Mouse (Mus musculus): ENCODE measurements around the gene Dpyd.
A peak's percentile ranks its signal among the peaks of the same experiment; 100 is the strongest.

Gene Dpyd

DNA sequence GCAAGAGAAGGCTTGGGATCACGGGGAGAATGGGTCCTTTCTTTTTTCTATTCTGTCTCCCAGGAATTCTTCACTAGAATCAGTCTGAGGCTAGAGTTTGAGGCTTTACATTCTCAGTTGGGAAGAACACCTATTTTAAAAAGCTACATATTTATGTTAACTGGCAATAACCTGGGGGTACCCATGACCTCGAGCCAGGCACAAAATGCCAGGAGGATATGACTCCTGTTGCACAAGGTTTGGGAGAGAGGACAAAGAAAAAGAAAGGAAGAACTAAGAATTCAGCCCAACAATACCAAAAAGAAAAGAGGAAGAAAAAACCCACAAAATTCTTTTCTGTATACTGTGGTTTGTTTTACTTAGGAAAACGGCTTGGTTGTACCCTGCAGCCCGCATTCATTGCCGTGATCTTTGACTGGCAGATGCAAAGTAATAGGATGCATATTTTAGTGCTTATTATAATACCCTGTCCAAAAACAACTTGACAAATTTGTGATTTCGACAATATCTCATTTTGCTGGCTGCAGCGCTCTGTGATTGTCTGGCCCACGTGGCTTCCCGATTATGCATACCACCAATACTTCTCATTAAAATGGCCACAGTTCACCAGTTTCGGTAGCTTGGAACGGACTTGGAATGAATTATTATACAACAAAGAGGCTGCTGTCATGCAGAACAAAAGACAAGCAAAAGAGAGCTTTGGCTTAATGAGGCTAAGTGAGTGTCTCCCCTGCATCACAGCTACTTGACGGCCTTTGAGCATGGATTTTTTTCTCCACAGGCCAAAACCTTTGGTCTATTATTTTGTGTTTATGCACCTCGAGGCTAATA lies 799.8 kb downstream of the Dpyd start:
- DNase-seq (ENCODE audit: low spot score in 2 of 2) = peak; percentile 9 to 17

DNA sequence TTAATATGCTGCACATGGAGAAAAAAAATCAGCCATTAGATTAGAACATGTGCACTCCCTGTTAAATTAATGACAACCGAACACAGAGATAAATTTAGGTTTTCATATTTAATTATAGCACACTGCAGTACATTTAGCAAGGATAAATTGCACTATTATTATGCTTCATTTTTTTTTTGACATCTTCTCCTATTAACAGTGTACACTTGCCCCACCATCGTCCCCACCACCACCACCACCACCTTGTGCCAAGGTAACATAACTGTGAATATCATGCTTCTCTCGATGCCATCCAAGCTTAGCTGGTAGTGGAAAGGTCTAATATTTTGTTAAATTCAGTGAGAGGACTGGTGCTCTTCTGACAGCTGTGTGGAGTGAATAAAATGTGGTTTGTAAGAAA lies 800.5 kb downstream of the Dpyd start:
- no peak for DNase-seq (ENCODE audit: low spot score in 2 of 2)

- DNase-seq (ENCODE audit: low spot score in 2 of 2) = no peak
Measured at GRCm38 (mm10) chr3:119368931-119369330, 807.0 kb downstream of the Dpyd start.

DNA sequence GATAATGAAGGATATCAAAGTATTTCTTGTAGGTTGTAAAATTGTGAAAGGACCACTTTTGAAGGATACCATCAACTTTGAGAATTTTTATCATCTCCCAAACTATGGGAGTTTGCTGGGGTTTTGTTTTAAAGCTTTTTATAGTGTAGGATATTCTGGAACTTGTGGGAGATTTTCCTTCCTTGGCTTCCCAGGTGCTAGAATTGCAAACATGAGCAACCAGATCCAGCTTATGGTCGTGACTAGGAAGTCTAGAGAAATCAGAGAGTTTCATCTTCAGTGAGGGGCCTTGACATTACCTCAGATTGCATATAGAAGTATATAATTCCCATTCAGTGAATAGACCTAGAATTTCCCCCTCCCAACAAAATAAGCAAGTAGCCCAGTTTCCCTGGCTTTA lies 819.2 kb downstream of the Dpyd start:
- no peak for DNase-seq (ENCODE audit: low spot score in 2 of 2)

- DNase-seq (ENCODE audit: low spot score in 2 of 2) = no peak
Measured at GRCm38 (mm10) chr3:119382395-119382794, 820.5 kb downstream of the Dpyd start.

DNA sequence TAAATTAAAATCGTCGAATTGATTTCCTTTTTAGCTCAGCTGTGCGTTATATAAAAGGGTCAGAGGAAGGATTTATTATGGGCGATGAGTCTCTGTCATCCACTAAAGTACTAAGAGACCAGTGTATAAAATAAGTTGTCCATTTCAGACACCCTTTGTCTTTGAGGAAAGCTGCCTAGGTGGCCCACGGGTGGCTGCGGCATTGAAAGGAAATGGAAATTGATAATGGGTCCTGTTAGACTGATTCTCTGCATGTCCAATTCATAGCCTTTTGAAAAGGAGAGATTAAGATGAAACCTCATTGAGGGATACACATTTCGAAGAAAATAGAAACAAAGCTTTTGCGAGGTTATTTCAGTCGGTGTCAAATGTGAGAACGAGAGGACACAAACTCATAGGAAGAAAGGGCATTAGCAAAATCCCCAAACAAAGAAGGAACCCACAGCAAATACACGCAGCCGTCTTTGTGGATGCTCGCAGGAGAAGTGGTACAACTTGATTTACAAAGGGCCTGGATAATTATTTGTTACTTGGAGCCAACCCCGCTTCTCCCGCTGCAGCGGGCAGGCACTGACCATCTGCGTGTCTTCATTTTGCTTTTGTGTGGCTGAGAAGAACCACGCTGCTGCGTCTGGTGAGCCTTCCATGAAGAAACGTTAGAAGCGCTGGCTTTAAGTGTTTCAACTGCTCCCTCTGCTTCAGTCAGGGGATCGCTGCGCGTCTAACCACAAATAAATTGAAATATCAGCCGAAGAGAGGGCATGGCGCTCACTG lies 825.6 kb downstream of the Dpyd start:
- DNase-seq (ENCODE audit: low spot score in 2 of 2) = peak; percentile 3 to 13

- no peak for DNase-seq (ENCODE audit: low spot score in 2 of 2)
Measured at GRCm38 (mm10) chr3:119397205-119397604, 835.3 kb downstream of the Dpyd start.

DNA sequence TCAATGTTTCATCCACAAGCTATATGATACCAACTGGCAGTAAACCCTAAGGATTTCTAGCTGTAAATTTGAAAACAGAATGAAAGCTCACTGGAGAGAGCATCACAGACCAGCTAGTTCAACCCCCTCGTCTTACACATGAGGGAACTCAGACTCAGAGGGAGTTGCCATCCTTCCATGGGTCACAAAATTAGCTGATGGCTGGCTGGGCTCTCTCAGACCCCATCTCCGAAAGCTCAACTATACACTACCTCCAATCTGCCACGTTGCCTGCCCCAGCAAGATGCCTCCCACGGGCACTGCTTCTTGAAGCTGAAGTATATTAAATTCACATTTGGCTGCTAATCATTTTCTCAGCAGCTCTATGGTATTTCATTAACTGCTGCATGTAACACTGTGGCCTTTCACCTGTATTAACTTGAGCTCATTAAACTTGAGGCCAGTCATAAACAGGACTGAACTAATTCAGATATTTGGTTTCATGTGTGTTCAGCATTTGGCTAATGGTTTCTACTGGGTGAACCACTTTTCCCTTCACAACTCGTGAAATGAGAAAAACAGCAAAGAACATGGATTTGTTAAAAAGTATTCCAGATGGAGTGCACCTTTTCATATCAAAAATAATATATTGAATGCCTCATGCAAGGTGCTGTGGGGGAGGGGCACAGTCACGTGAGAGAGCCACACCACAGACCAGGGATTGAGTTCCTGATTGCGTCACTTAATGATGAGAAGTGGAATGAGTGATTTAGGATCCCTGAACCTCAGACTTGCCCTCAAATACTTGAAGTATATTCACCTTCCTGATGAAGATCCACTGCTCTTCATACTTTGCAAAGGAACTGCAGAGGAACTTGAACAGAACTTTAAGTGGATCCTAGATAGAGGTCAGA lies 841.2 kb downstream of the Dpyd start:
- DNase-seq (ENCODE audit: low spot score in 2 of 2) = no peak

DNA sequence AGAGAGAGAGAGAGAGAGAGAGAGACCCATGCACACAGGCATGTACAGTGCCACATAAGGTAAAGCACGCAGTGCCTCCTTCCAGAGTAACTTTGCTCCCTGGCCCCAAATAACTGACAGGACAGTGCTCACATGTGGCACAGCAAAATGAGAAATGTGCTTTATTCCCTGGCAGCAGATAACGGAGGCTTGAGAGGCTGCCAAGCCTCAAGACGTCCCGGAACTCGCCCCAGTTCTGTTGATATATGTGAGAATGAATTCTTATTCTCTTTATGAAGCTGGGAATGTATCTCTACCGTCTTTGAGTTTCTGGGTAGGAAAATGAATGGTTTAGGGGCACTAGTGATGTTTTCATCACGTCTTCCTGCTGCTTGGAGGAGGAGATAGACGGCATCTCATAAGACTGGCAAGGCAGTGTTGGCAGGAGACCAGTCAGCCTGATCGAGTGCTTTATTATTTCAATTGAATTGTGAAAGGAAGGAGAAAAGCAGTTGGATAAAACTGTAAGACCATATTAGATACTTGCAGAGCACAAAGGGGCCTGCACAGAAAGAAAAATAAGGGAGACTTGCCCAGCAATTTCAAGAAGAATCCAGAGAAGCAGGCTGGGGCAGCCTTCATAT lies 857.3 kb downstream of the Dpyd start:
- peak; percentile 6 to 36 for DNase-seq (ENCODE audit: low spot score in 2 of 2)

DNA sequence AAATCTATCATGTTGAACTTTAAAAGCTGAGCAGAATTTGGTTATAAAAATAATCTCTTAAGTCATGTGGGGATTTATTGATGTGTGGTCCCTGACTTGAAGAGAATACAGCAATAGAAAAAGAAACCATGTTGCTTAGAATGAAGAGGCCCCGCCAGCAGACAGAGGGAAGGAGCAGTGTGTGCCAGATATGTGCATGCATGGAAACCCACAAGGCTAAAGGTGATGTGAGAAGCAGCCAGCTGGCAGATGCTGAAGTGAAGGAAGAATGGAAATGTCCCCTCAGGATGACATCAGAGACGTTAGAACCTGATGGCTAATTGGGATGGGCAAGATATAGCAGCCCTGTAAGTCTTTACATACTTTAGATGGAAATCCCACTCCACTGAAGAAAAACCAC lies 857.8 kb downstream of the Dpyd start:
- DNase-seq (ENCODE audit: low spot score in 2 of 2) = no peak

GRCm38 (mm10) chr3:119431339-119431738 lies 869.4 kb downstream of the Dpyd start:
- no peak for DNase-seq (ENCODE audit: low spot score in 2 of 2)

- no peak for DNase-seq (ENCODE audit: low spot score in 2 of 2)
Measured at GRCm38 (mm10) chr3:119431757-119432156, 869.8 kb downstream of the Dpyd start.

GRCm38 (mm10) chr3:119447559-119447958 lies 885.6 kb downstream of the Dpyd start:
- no peak for DNase-seq (ENCODE audit: low spot score in 2 of 2)

DNA sequence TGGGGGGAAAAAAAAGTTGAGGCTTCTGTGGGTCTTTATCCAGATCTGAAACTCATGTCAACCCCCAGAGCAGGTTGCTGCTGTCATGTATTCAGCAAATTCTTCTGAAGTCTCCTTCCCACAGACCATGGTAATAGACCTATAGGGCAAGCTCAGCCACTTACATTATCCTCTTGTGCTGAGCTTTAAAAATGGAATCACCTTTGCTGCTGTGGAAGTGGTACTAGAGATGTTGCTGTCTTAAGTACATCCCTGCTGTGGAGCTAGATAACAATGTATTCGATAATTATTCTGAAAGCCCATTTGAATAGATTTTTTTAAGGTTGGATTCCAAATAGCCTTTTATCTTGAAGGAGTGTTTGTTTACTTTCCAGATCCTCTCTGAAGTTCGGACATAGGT lies 902.1 kb downstream of the Dpyd start:
- DNase-seq (ENCODE audit: low spot score in 2 of 2) = no peak

DNA sequence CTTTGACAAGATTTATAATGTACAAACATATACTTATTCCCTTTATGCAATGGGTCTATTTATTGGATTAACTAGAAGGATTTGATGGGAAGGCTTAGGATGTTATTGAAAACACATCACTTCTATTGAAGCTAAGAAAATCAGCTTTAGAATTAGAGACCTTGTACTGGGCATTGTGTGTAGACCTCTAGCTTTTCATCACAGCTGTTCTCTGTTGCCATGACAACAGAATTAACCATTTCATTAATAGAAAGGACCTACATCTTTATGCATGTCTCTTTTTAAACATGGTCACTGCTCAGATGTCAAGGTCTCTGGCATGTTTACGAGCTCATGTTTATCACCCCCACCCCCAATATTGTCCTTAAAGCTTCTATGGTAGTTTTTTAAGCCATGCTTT lies 902.5 kb downstream of the Dpyd start:
- no peak for DNase-seq (ENCODE audit: low spot score in 2 of 2)

GRCm38 (mm10) chr3:119467723-119468122 lies 905.8 kb downstream of the Dpyd start:
- no peak for DNase-seq (ENCODE audit: low spot score in 2 of 2)
